Mouse (Mus musculus): ENCODE results near the gene Ube2v1. TPM values are rescaled to one million over a fixed set of nuclear protein-coding genes. Genes with fewer than 3 reads are reported as not detected.
A peak's percentile ranks its signal among the peaks of the same experiment; 100 is the strongest.

Ube2v1 gene
- polyA plus RNA-seq, 1 experiment from 2014 or later, result 410 TPM

GRCm38 (mm10) chr2:167593551-167594250, 38.2 kb downstream of the Ube2v1 start:
- H3K27ac ChIP-seq (replicated peaks), result no peak overlapping the region; the same call in 1 of the 2 replicates

GRCm38 (mm10) chr2:167588774-167589577, 42.9 kb downstream of the Ube2v1 start:
- DNase-seq (ENCODE audit: low spot score), result peak; percentile 40
- Histone ChIP-seq H3K4me1 (peaks cover 40% of the 10 kb centered on the region), H3K27me3 (ENCODE audit: low read depth, poor library complexity, severe bottlenecking) (peaks cover 4% of the 10 kb centered on the region; the same call in 1 of the 2 replicates), H3K4me3 (peak overlapping the region; percentile 40), H3K9me3 (replicated peaks) (no peaks in the 10 kb centered on the region), H3K36me3 (no peaks in the 10 kb centered on the region), H3K27ac (replicated peaks) (peak overlapping the region; percentile 55)
- WGBS, result 12% methylated on average over 21 of the region's 21 CpGs

More at GRCm38 (mm10) chr2:167593551-167594250, 38.2 kb downstream of the Ube2v1 start:
- WGBS, result 86% methylated on average over 4 of the region's 4 CpGs
- Histone ChIP-seq H3K36me3 (no peaks in the 10 kb centered on the region), H3K4me1 (peaks cover 50% of the 10 kb centered on the region), H3K9me3 (replicated peaks) (no peaks in the 10 kb centered on the region), H3K27me3 (ENCODE audit: low read depth, poor library complexity, severe bottlenecking) (peaks cover 42% of the 10 kb centered on the region), H3K4me3 (no peak overlapping the region)
- no peak for DNase-seq (ENCODE audit: low spot score)

- DNase-seq (ENCODE audit: low spot score), result no peak
- H3K4me3 ChIP-seq, result no peak overlapping the region
- H3K4me1 ChIP-seq, result peaks cover 55% of the 10 kb centered on the region
- WGBS, result 28% methylated on average over 9 of the region's 9 CpGs
- peak overlapping the region; percentile 53 for H3K27ac ChIP-seq (replicated peaks)
- H3K9me3 ChIP-seq (replicated peaks), result no peaks in the 10 kb centered on the region
- peaks cover 4% of the 10 kb centered on the region; the same call in 1 of the 2 replicates for H3K27me3 ChIP-seq (ENCODE audit: low read depth, poor library complexity, severe bottlenecking)
- H3K36me3 ChIP-seq, result no peaks in the 10 kb centered on the region
Measured at GRCm38 (mm10) chr2:167586976-167587375, 44.9 kb downstream of the Ube2v1 start.

GRCm38 (mm10) chr2:167586041-167586440, 45.9 kb downstream of the Ube2v1 start:
- H3K4me1 ChIP-seq, result peaks cover 55% of the 10 kb centered on the region
- no peak overlapping the region for H3K4me3 ChIP-seq
- H3K27ac ChIP-seq (replicated peaks), result peak overlapping the region; percentile 70
- 13% methylated on average over 8 of the region's 8 CpGs for WGBS
- peaks cover 4% of the 10 kb centered on the region; the same call in 1 of the 2 replicates for H3K27me3 ChIP-seq (ENCODE audit: low read depth, poor library complexity, severe bottlenecking)
- DNase-seq (ENCODE audit: low spot score), result peak; percentile 39
- no peaks in the 10 kb centered on the region for H3K36me3 ChIP-seq
- no peaks in the 10 kb centered on the region for H3K9me3 ChIP-seq (replicated peaks)

GRCm38 (mm10) chr2:167585273-167585672, 46.6 kb downstream of the Ube2v1 start:
- Histone ChIP-seq H3K36me3 (no peaks in the 10 kb centered on the region), H3K27ac (replicated peaks) (peak overlapping the region; percentile 70; the same call in 1 of the 2 replicates), H3K4me3 (no peak overlapping the region), H3K27me3 (ENCODE audit: low read depth, poor library complexity, severe bottlenecking) (peaks cover 4% of the 10 kb centered on the region; the same call in 1 of the 2 replicates), H3K9me3 (replicated peaks) (no peaks in the 10 kb centered on the region), H3K4me1 (peaks cover 55% of the 10 kb centered on the region)
- 85% methylated on average over 2 of the region's 2 CpGs for WGBS
- no peak for DNase-seq (ENCODE audit: low spot score)

- WGBS, result 56% methylated on average over 10 of the region's 10 CpGs
- DNase-seq (ENCODE audit: low spot score), result no peak
- H3K27ac ChIP-seq (replicated peaks), result peak overlapping the region; percentile 61
- peaks cover 51% of the 10 kb centered on the region for H3K4me1 ChIP-seq
- no peaks in the 10 kb centered on the region for H3K9me3 ChIP-seq (replicated peaks)
- H3K27me3 ChIP-seq (ENCODE audit: low read depth, poor library complexity, severe bottlenecking), result no peaks in the 10 kb centered on the region
- H3K36me3 ChIP-seq, result no peaks in the 10 kb centered on the region
- no peak overlapping the region for H3K4me3 ChIP-seq
Measured at GRCm38 (mm10) chr2:167583161-167583952, 48.5 kb downstream of the Ube2v1 start.

- no peak overlapping the region for H3K27ac ChIP-seq (replicated peaks)
- no peak for DNase-seq (ENCODE audit: low spot score)
- WGBS, result 37% methylated on average over 5 of the region's 5 CpGs
Measured at GRCm38 (mm10) chr2:167578521-167578920, 53.4 kb downstream of the Ube2v1 start.

GRCm38 (mm10) chr2:167577186-167577785, 54.6 kb downstream of the Ube2v1 start:
- no peak for DNase-seq (ENCODE audit: low spot score)
- Histone ChIP-seq H3K4me1 (peaks cover 15% of the 10 kb centered on the region), H3K36me3 (no peaks in the 10 kb centered on the region), H3K9me3 (replicated peaks) (no peaks in the 10 kb centered on the region), H3K27me3 (ENCODE audit: low read depth, poor library complexity, severe bottlenecking) (no peaks in the 10 kb centered on the region), H3K4me3 (no peak overlapping the region), H3K27ac (replicated peaks) (no peak overlapping the region)
- WGBS, result 76% methylated on average over 9 of the region's 9 CpGs

More at GRCm38 (mm10) chr2:167578521-167578920, 53.4 kb downstream of the Ube2v1 start:
- H3K4me3 ChIP-seq, result no peak overlapping the region
- no peaks in the 10 kb centered on the region for H3K36me3 ChIP-seq
- H3K9me3 ChIP-seq (replicated peaks), result no peaks in the 10 kb centered on the region
- H3K4me1 ChIP-seq, result peaks cover 27% of the 10 kb centered on the region
- no peaks in the 10 kb centered on the region for H3K27me3 ChIP-seq (ENCODE audit: low read depth, poor library complexity, severe bottlenecking)

GRCm38 (mm10) chr2:167576121-167576620, 55.7 kb downstream of the Ube2v1 start:
- H3K9me3 ChIP-seq (replicated peaks), result no peaks in the 10 kb centered on the region
- H3K36me3 ChIP-seq, result no peaks in the 10 kb centered on the region
- H3K4me1 ChIP-seq, result peaks cover 13% of the 10 kb centered on the region
- no peak overlapping the region for H3K27ac ChIP-seq (replicated peaks)
- H3K4me3 ChIP-seq, result no peak overlapping the region
- no peaks in the 10 kb centered on the region for H3K27me3 ChIP-seq (ENCODE audit: low read depth, poor library complexity, severe bottlenecking)
- 81% methylated on average over 8 of the region's 8 CpGs for WGBS
- DNase-seq (ENCODE audit: low spot score), result no peak

GRCm38 (mm10) chr2:167575581-167575980, 56.3 kb downstream of the Ube2v1 start:
- no peak overlapping the region for H3K4me3 ChIP-seq
- no peaks in the 10 kb centered on the region for H3K9me3 ChIP-seq (replicated peaks)
- no peaks in the 10 kb centered on the region for H3K36me3 ChIP-seq
- WGBS, result 94% methylated on average over 7 of the region's 7 CpGs
- no peaks in the 10 kb centered on the region for H3K27me3 ChIP-seq (ENCODE audit: low read depth, poor library complexity, severe bottlenecking)
- no peak for DNase-seq (ENCODE audit: low spot score)
- H3K27ac ChIP-seq (replicated peaks), result no peak overlapping the region
- peaks cover 13% of the 10 kb centered on the region for H3K4me1 ChIP-seq

- H3K9me3 ChIP-seq (replicated peaks), result no peaks in the 10 kb centered on the region
- no peak for DNase-seq (ENCODE audit: low spot score)
- 78% methylated on average over 9 of the region's 9 CpGs for WGBS
- no peaks in the 10 kb centered on the region for H3K27me3 ChIP-seq (ENCODE audit: low read depth, poor library complexity, severe bottlenecking)
- no peak overlapping the region for H3K27ac ChIP-seq (replicated peaks)
- no peak overlapping the region for H3K4me3 ChIP-seq
- peaks cover 13% of the 10 kb centered on the region for H3K4me1 ChIP-seq
- H3K36me3 ChIP-seq, result no peaks in the 10 kb centered on the region
Measured at GRCm38 (mm10) chr2:167574814-167575213, 57.1 kb downstream of the Ube2v1 start.

All from midbrain, embryonic 10.5 days (tissue).